Mouse (Mus musculus): ENCODE data around the gene Cep290.
A peak's percentile ranks its signal among the peaks of the same experiment; 100 is the strongest.
"Not testable (repeated sequence)": the region's sequence is repeated elsewhere in the genome, so short reads cannot be mapped to it uniquely, and the experiment has no call there.

Cep290 gene

DNA sequence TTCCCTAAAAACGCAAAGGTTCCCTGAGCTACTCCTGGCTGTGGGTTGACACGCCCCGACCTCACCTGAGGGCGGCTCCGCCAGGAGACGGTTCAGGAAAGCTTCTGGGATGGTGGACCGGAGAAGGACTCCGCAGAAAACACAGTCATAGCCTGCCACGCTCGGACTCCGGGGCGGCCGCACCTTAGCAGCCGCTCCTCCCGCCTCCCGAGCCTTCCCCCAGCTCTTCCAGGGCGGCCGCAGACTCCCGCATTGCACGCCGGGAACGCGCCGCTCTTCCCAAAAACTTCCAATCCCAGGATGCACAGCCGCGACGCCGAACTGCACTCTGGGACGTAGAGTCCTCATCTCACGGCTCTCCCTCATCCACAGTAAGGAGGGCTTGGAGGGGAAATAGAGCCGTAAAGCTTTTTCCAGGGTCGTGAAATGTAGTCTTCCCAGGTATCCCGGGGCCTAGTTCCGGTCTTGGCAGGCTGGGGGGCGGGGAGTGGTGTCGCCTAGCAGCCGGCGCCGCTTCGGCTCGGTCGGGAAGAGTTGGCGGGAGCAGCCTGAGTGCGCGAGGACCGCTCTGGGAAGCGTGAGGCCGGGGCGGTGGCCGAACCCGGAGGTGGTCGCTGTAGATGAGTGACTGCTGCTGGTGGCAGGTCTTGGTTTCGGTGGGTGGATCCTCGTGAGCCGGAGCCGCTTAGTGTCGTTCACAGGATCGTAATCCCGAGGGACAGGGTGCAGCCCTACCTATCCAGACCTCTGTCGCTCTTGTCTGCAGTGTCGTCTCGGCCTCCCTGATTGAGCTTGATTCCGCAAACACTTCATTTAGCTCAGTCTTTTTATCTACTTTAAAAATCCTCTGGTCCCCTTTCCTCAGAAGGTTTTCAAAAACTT is at the start of gene Cep290, which contains the start of gene Tmtc3:
TSS of gene Cep290 (plus strand) at position 462 of the 882 bp plus-strand sequence.
TSS of gene Tmtc3 (minus strand) at position 254 of the 882 bp plus-strand sequence.
- DNase-seq, result peak; percentile 96

DNA sequence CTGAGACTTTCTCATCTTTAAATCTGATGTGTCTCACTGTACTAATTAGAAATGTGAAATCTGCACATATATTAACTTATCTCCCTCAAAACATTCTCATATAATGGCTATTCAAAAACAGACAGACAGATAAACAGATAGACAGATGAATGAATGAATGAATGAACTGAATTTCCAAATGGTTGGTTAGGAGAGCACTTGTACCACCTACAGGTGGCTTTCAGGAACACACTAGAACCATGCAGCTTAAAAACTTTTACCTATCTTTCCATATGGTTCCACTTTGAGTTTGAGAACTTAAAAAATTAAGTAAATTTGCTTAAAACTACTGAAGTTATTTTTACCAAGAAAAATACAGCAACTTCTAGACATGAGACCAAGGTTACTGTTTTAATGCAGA is 38.0 kb upstream of the Cep290 start:
- no peak for DNase-seq

GRCm38 (mm10) chr10:100460515-100460914 is 26.8 kb upstream of the Cep290 start:
- DNase-seq, result no peak

GRCm38 (mm10) chr10:100475040-100475439 is 12.3 kb upstream of the Cep290 start:
- DNase-seq, result no peak

- DNase-seq, result no peak
Observed at GRCm38 (mm10) chr10:100479538-100479937, 7.8 kb upstream of the Cep290 start.

- no peak for DNase-seq
Observed at GRCm38 (mm10) chr10:100486701-100487096, 659 bp upstream of the Cep290 start.

DNA sequence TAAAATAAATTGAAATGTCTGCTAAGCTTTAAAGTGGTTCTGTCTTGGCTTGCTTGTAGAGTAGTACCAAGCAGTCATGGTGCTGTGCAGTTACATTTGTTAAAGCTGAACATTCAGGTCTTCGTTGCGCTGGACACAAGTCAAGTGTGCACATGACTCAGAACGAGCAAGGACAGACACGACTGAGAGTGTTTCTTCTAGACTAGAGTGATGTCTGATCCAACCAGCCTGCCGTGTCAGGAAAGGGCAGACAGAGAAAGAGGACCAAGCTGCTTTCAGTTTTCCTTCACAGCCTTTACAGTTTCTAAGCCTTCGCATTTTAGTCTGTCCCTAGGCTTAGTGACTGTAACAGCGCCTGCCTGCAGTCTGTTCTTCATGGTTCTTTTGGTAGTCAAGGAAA is 4.6 kb downstream of the Cep290 start:
- DNase-seq, result no peak

- DNase-seq, result no peak
Observed at GRCm38 (mm10) chr10:100498309-100498708, 11.0 kb downstream of the Cep290 start.

DNA sequence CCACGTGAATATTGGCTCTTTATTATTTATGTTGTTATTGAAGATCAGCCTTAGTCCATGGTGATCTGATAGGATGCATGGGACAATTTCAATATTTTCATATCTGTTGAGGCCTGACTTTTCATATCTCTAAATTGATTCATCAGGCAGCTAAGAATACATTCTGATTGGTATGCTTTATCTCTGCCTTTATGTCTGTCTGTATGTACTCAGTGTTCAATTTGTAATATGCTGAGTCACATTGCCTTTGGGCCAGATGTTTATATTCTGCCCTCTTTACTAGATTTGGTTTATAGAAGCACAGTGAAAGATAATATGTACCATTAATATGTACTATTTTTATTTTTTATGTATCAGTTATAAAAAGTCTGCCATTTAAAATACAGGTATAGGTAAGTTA is 20.8 kb downstream of the Cep290 start:
- DNase-seq, result no peak

DNA sequence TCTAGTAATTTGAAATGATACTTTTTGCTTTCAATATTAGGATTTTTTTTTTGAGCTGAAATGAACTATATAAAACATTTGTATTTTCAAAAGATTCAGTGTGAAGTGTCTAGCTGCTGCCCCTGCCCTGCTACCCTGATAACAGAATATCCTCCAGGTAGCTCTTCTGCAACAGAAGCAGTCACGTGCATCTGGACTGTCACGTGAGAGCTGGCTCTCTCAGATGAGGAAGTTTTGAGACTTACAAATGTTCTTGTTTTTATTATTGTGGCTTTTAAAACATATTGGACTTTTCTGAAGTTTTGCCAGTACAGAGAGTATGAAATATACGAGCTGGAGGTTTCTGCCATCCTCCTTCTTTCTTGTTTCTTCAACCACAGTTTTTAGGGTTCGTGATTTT is 34.3 kb downstream of the Cep290 start:
- no peak for DNase-seq

DNA sequence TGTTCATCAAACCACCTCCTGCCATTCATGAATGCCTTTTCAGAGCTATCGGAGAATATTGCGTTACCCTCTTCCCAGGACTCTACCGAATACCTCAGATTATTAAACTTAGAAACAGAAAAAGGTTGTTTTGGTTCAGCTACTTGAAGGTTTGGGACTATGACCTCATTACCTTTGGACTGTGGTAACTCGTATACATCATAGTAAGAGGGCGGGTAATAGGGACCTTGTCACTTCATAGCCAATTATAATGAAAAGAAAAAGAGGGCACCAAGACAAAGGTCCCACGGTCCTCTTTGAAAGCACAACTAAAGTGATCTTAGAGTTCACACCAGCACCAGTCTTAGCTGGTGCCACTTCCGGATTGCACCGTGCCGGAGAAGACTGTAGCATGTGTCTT is 35.0 kb downstream of the Cep290 start:
- DNase-seq, result no peak

GRCm38 (mm10) chr10:100524499-100525390 is 37.4 kb downstream of the Cep290 start:
- DNase-seq, result no peak

DNA sequence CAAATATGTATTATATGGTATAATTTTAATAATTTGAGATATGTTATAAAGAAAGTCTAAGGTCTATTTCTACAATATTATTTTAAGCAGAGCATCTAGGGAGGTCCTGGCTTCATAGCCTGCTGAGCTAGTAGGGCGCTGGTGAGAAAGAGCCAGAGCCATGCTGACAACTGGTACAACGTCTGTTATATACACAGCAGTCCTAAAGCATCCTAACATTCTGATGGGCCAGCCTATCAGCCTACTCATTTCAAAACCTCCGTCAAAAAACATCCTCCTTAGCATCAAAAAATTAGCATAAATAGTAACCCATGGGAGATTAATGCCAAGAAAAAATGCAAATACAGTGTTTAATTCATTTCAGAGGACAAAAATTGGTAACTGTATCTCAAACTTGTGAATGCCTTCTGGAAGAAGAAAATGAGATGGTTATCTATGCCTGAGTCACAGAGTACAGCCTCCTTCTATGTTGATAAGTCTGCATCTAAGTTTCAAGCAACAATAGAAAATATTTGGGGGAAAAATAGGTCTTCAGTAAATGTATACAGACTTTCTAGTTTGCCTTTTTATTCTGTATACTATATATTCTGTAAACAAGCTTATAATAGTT is 69.3 kb downstream of the Cep290 start:
- no peak for DNase-seq

DNA sequence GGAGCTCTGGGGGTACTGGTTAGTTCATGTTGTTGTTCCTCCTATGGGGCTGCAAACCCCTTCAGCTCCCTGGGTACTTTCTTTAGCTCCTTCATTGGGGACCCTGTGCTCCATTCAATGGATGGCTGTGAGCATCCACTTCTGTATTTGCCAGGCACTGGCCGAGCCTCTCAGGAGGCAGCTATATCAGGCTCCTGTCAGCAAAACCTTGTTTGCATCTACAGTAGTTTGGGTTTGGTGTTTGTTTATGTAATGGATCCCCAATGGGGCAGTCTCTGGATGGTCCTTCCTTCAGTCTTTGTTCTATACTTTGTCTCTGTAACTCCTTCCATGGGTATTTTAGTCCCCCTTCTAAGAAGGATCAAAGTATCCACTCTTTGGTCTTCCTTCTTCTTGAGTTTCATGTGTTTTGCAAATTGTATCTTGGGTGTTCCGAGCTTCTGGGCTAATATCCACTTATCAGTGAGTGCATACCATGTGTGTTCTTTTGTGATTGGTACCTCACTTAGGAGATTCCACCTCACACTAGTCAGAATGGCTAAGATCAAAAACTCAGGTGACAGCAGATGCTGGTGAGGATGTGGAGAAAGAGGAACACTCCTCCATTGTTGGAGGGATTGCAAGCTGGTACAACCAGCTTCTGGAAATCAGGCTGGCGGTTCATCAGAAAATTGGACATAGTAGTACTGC is 73.0 kb downstream of the Cep290 start:
- DNase-seq, result not testable (repeated sequence)

DNA sequence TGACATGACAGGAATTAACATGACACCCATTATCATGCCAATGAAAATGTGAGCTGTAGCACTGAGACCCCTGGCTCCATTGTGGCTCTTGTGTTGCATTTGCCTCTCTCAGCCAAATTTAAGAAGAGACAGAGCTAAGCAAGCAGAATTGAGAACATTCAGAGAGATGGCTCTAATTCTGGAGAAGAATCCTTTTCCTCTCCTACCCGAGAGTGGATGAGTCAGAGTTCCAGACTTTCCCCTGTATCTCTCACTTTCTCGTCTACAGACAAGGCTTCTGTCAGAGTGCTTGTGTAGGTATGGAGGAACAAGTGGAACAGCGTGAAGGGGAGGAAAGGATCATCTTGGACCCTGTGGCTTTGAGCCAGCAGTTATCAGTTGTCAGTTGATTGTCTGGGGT is 76.8 kb downstream of the Cep290 start:
- DNase-seq, result no peak

GRCm38 (mm10) chr10:100571707-100572106 is 84.3 kb downstream of the Cep290 start:
- no peak for DNase-seq

- no peak for DNase-seq
Observed at GRCm38 (mm10) chr10:100574505-100575149, 87.3 kb downstream of the Cep290 start.

DNA sequence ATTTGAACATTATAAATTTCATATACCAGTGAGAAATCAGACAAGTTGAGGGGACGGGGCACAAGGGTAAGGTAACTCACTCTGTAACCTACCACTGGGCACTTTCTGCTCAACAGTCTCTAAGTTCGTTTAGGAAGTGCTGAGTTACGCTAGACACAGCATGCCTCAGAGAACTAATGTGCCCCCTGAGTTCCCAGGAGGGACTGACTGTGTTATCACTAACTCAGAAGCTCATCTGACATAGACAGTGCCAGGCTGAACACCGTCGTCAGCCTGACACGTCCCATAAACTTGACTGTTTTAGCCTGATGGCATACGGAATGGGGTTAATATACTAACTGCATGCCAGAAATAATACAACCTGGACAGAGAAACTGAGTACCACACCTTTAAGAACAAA is 87.9 kb downstream of the Cep290 start:
- no peak for DNase-seq

DNA sequence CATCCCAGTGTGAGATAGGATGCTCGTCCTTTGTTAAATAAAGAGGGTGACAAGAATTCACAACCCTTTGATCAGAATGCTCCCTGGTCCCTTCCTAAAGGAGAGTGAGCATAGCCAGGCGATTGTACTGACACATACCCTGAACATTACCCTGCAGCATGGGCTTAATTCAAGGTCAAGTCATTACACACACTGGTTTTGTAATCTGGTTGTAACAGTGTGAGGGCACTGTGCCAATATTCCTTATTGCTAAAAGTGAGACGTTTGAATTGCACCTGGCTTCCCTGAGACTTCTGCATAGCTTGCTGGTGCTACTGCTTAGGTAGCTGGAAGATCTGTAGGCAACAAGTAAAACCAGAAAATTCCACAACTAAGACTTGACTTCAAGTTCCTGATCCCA is 96.8 kb downstream of the Cep290 start:
- DNase-seq, result no peak

DNA sequence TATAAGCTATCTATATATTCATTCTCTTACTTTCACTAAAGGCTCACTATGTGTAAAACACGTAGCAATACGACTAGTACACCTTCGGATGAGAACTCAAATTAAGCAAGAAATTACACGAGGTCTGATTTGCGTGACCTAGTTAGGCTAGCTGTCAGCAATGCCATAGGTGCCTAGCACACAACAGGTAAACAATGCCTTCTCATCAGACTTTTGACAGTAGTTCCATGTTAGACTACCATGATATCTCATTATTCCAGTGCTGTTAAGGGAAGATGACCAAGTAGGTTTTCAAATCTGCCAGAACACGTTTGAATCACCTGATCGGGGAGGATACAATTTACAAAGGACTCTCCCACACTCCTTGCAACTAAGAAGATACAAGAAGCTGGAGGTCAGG is 101.2 kb downstream of the Cep290 start:
- DNase-seq, result no peak

- peak; percentile 89 for DNase-seq
Observed at GRCm38 (mm10) chr10:100588932-100589388, 101.6 kb downstream of the Cep290 start.

- DNase-seq, result no peak
Observed at GRCm38 (mm10) chr10:100590323-100590722, 103.0 kb downstream of the Cep290 start, which contains the start of the genes 4930430F08Rik and 1700017N19Rik. Gene 4930430F08Rik, minus strand, starts transcription at chr10:100590423. Gene 1700017N19Rik, plus strand, starts transcription at chr10:100590484.

Measured in kidney, adult 18-20 months (tissue).